In the genomic region with DNA sequence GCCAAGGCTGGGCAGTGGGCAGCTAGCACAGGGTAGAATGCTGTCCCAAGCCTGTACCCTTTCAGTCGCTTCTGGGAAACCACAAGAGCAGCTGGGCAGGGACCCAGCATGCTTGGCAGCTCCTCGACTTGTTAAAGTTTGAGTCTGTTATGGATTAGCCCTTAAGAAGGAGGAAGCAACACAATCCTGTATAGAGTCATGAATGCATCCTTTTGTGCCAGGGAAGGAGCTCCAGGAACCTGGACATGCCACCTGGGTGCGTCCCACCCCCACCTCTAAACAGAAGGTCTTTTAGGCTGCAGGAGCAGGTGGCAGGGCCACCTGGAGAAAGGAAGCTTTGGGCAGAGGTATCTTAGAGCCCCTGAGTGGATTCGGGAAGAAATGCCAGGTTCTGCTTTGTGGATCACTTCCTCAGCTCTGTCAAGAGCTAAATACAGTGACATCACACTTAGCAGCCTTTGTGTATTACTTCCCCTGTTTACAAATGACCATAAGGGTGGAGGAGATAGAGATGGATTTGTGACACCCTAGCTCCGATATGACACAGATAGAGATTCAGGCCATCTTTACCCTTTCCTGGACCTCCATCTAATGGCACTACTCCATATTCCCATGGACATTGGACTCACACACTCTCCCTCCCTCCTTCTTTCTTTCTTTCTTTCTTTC, we compare ENCODE assay signal across 8 mouse cellular contexts. TPM values are rescaled to one million over a fixed set of nuclear protein-coding genes. Genes with fewer than 3 reads are reported as not detected.
DNase-seq lines count a peak whose midpoint lies in the region; ATAC-seq and TF ChIP-seq lines count a peak whose summit lies in the region.

No protein-coding gene starts in this region.

- peaks cover 26% of the 10 kb centered on the region for H3K36me3 ChIP-seq in hindbrain, embryonic 13.5 days
- 0 out of 2 replicates have a peak, but pooled peaks cover 3% of the 10 kb centered on the region for H3K36me3 ChIP-seq in hindbrain, embryonic 11.5 days (ENCODE audit: control insufficient read depth, insufficient read depth, low read length)
- H3K36me3 ChIP-seq in hindbrain, embryonic 15.5 days = peaks cover 25% of the 10 kb centered on the region
- H3K36me3 ChIP-seq in midbrain, embryonic 16.5 days (ENCODE audit: control insufficient read depth, insufficient read depth, low read length) = peaks cover 7% of the 10 kb centered on the region

- H3K27ac ChIP-seq in hindbrain, embryonic 13.5 days = peak overlapping the region; percentile 52; the same call in 1 of the 2 replicates
- no peak overlapping the region for H3K27ac ChIP-seq in hindbrain, embryonic 11.5 days (ENCODE audit: low read depth, low read length)
- peak overlapping the region; percentile 53; the same call in 1 of the 2 replicates for H3K27ac ChIP-seq in cortical plate, adult 2 months (ENCODE audit: insufficient read depth, low read length)
- H3K27ac ChIP-seq in hindbrain, embryonic 15.5 days (replicated peaks) = peak overlapping the region; percentile 35; the same call in 1 of the 2 replicates
- H3K27ac ChIP-seq in midbrain, embryonic 16.5 days (ENCODE audit: low read length) = peak overlapping the region; percentile 54; the same call in 1 of the 2 replicates

- H3K4me1 ChIP-seq in hindbrain, embryonic 13.5 days (replicated peaks) = peaks cover 64% of the 10 kb centered on the region
- peaks cover 2% of the 10 kb centered on the region for H3K4me1 ChIP-seq in hindbrain, embryonic 11.5 days (replicated peaks; ENCODE audit: control insufficient read depth, insufficient read depth, low read length)
- H3K4me1 ChIP-seq in cortical plate, adult 2 months (ENCODE audit: control insufficient read depth, insufficient read depth, low read length) = peaks cover 34% of the 10 kb centered on the region
- H3K4me1 ChIP-seq in hindbrain, embryonic 15.5 days (replicated peaks) = peaks cover 59% of the 10 kb centered on the region
- peaks cover 28% of the 10 kb centered on the region for H3K4me1 ChIP-seq in midbrain, embryonic 16.5 days (ENCODE audit: control insufficient read depth, insufficient read depth, low read length)

- TF ChIP-seq CTCF in cortical plate, adult 2 months (IDR thresholded peaks at IDR 0.05; ENCODE audit: extremely low read depth, insufficient read depth, low read length) = no peak

- no peak for DNase-seq in hindbrain, embryonic 11.5 days (ENCODE audit: low spot score)
- DNase-seq in Muller cell, postnatal 12 days (ENCODE audit: inconsistent ontology term) = peak; percentile 58
- no peak for DNase-seq in embryo, embryonic 10.5 days (ENCODE audit: low spot score)
- DNase-seq in B cell, adult 2 months = no peak

- H3K4me3 ChIP-seq in hindbrain, embryonic 13.5 days = no peak overlapping the region
- H3K4me3 ChIP-seq in hindbrain, embryonic 11.5 days (ENCODE audit: low read depth, low read length) = no peak overlapping the region
- H3K4me3 ChIP-seq in cortical plate, adult 2 months (ENCODE audit: insufficient read depth, low read length) = no peak overlapping the region
- H3K4me3 ChIP-seq in hindbrain, embryonic 15.5 days = no peak overlapping the region
- no peak overlapping the region for H3K4me3 ChIP-seq in midbrain, embryonic 16.5 days (ENCODE audit: low read depth, low read length)

- no peak overlapping the region for H3K4me2 ChIP-seq in hindbrain, embryonic 13.5 days
- no peak overlapping the region for H3K4me2 ChIP-seq in hindbrain, embryonic 11.5 days (replicated peaks; ENCODE audit: low read depth, low read length)
- H3K4me2 ChIP-seq in hindbrain, embryonic 15.5 days = no peak overlapping the region
- H3K4me2 ChIP-seq in midbrain, embryonic 16.5 days (ENCODE audit: low read length) = no peak overlapping the region; the same call in 1 of the 2 replicates

- TF ChIP-seq POLR2A in cortical plate, adult 2 months (IDR thresholded peaks at IDR 0.05; ENCODE audit: extremely low read depth, insufficient read depth, low read length) = no peak

- no peaks in the 10 kb centered on the region for H3K27me3 ChIP-seq in hindbrain, embryonic 13.5 days
- no peaks in the 10 kb centered on the region for H3K27me3 ChIP-seq in hindbrain, embryonic 11.5 days (ENCODE audit: control insufficient read depth, insufficient read depth, low read length)
- no peaks in the 10 kb centered on the region for H3K27me3 ChIP-seq in hindbrain, embryonic 15.5 days
- H3K27me3 ChIP-seq in midbrain, embryonic 16.5 days (ENCODE audit: control insufficient read depth, insufficient read depth, low read depth, low read length) = no peaks in the 10 kb centered on the region

- H3K9ac ChIP-seq in hindbrain, embryonic 13.5 days = 0 out of 2 replicates have a peak overlapping the region, but pooled peaks have one; percentile 26
- no peak overlapping the region for H3K9ac ChIP-seq in hindbrain, embryonic 11.5 days (ENCODE audit: low read depth, low read length)
- no peak overlapping the region for H3K9ac ChIP-seq in hindbrain, embryonic 15.5 days
- no peak overlapping the region for H3K9ac ChIP-seq in midbrain, embryonic 16.5 days (ENCODE audit: low read depth, low read length)

- ATAC-seq in hindbrain, embryonic 13.5 days (ENCODE audit: low FRiP score) = no peak
- ATAC-seq in hindbrain, embryonic 11.5 days (ENCODE audit: low FRiP score) = no peak
- no peak for ATAC-seq in hindbrain, embryonic 15.5 days (ENCODE audit: low FRiP score, low read depth)
- ATAC-seq in midbrain, embryonic 16.5 days = no peak

- 85% methylated on average over 5 of the region's 5 CpGs for WGBS in hindbrain, embryonic 13.5 days
- 87% methylated on average over 5 of the region's 5 CpGs for WGBS in hindbrain, embryonic 11.5 days
- WGBS in hindbrain, embryonic 15.5 days = 69% methylated on average over 5 of the region's 5 CpGs
- 80% methylated on average over 5 of the region's 5 CpGs for WGBS in midbrain, embryonic 16.5 days

- no peaks in the 10 kb centered on the region for H3K9me3 ChIP-seq in hindbrain, embryonic 13.5 days
- no peaks in the 10 kb centered on the region for H3K9me3 ChIP-seq in hindbrain, embryonic 11.5 days (ENCODE audit: control insufficient read depth, low read length)
- H3K9me3 ChIP-seq in hindbrain, embryonic 15.5 days = no peaks in the 10 kb centered on the region
- no peaks in the 10 kb centered on the region for H3K9me3 ChIP-seq in midbrain, embryonic 16.5 days (replicated peaks; ENCODE audit: control insufficient read depth, low read length, poor library complexity, severe bottlenecking)

RNA-seq across cellular contexts. Expression of a gene that starts 6.8 kb away (rescaled TPM):
- 322 and 332 TPM in 2 replicates for polyA plus RNA-seq in hindbrain, embryonic 13.5 days (2015; fragmentation: Nextera tagmentation; extraction: Ambion mirVana)
- polyA plus RNA-seq in hindbrain, embryonic 11.5 days (2014; fragmentation: Nextera tagmentation; extraction: Ambion mirVana) = 263 and 264 TPM in 2 replicates
- polyA plus RNA-seq in cortical plate, adult 2 months (2012; rRNA removed) = 638 and 653 TPM in 2 replicates
- polyA plus RNA-seq in hindbrain, embryonic 15.5 days (2015; fragmentation: Nextera tagmentation; extraction: Ambion mirVana) = 439 and 445 TPM in 2 replicates
- polyA plus RNA-seq in midbrain, embryonic 16.5 days (2015; fragmentation: Nextera tagmentation; extraction: Ambion mirVana) = 364 and 411 TPM in 2 replicates

RNA-seq across cellular contexts. Expression of a gene that starts 9.7 kb away (rescaled TPM):
- 90.8 and 99.3 TPM in 2 replicates for polyA plus RNA-seq in hindbrain, embryonic 13.5 days (2015; fragmentation: Nextera tagmentation; extraction: Ambion mirVana)
- 59.0 and 63.8 TPM in 2 replicates for polyA plus RNA-seq in hindbrain, embryonic 11.5 days (2014; fragmentation: Nextera tagmentation; extraction: Ambion mirVana)
- polyA plus RNA-seq in cortical plate, adult 2 months (2012; rRNA removed) = 71.6 and 74.4 TPM in 2 replicates
- polyA plus RNA-seq in hindbrain, embryonic 15.5 days (2015; fragmentation: Nextera tagmentation; extraction: Ambion mirVana) = 94.1 and 99.2 TPM in 2 replicates
- 90.6 and 90.7 TPM in 2 replicates for polyA plus RNA-seq in midbrain, embryonic 16.5 days (2015; fragmentation: Nextera tagmentation; extraction: Ambion mirVana)

RNA-seq across cellular contexts. Expression of a gene that starts 35.1 kb away (rescaled TPM):
- polyA plus RNA-seq in hindbrain, embryonic 13.5 days (2015; fragmentation: Nextera tagmentation; extraction: Ambion mirVana) = 1.4 and 1.9 TPM in 2 replicates
- polyA plus RNA-seq in hindbrain, embryonic 11.5 days (2014; fragmentation: Nextera tagmentation; extraction: Ambion mirVana) = 0.27 and 0.88 TPM in 2 replicates
- not detected in 2 replicates for polyA plus RNA-seq in cortical plate, adult 2 months (2012; rRNA removed)
- polyA plus RNA-seq in hindbrain, embryonic 15.5 days (2015; fragmentation: Nextera tagmentation; extraction: Ambion mirVana) = 1.8 and 2.7 TPM in 2 replicates
- 1.5 and 1.8 TPM in 2 replicates for polyA plus RNA-seq in midbrain, embryonic 16.5 days (2015; fragmentation: Nextera tagmentation; extraction: Ambion mirVana)

RNA-seq across cellular contexts. Expression of a gene that starts 46.8 kb away (rescaled TPM):
- 1.3 and 1.7 TPM in 2 replicates for polyA plus RNA-seq in hindbrain, embryonic 13.5 days (2015; fragmentation: Nextera tagmentation; extraction: Ambion mirVana)
- polyA plus RNA-seq in hindbrain, embryonic 11.5 days (2014; fragmentation: Nextera tagmentation; extraction: Ambion mirVana) = 1.7 and 2.5 TPM in 2 replicates
- 0.62 and 0.79 TPM in 2 replicates for polyA plus RNA-seq in cortical plate, adult 2 months (2012; rRNA removed)
- 1.1 and 1.5 TPM in 2 replicates for polyA plus RNA-seq in hindbrain, embryonic 15.5 days (2015; fragmentation: Nextera tagmentation; extraction: Ambion mirVana)
- polyA plus RNA-seq in midbrain, embryonic 16.5 days (2015; fragmentation: Nextera tagmentation; extraction: Ambion mirVana) = 1.1 and 2.2 TPM in 2 replicates

RNA-seq across cellular contexts. Expression of a gene that starts 54.5 kb away (rescaled TPM):
- 0.65 and 1.2 TPM in 2 replicates for polyA plus RNA-seq in hindbrain, embryonic 13.5 days (2015; fragmentation: Nextera tagmentation; extraction: Ambion mirVana)
- polyA plus RNA-seq in hindbrain, embryonic 11.5 days (2014; fragmentation: Nextera tagmentation; extraction: Ambion mirVana) = 5.8 and 8.3 TPM in 2 replicates
- polyA plus RNA-seq in cortical plate, adult 2 months (2012; rRNA removed) = 0.26 and 0.44 TPM in 2 replicates
- 0.31 and 1.00 TPM in 2 replicates for polyA plus RNA-seq in hindbrain, embryonic 15.5 days (2015; fragmentation: Nextera tagmentation; extraction: Ambion mirVana)
- polyA plus RNA-seq in midbrain, embryonic 16.5 days (2015; fragmentation: Nextera tagmentation; extraction: Ambion mirVana) = 0.30 and 0.48 TPM in 2 replicates
